Mouse (Mus musculus) limb, embryonic 11.5 days (tissue): ENCODE data around the gene 1700017B05Rik. TPM values are rescaled to one million over a fixed set of nuclear protein-coding genes. Genes with fewer than 3 reads are reported as not detected.

ENCODE experiments used
- ATAC-seq: fragments of 200-750 bp; cut with Nextera tagmentation; 2 replicates; pipeline ENCODE4 v1.8.0; 2017; ENCODE audit warnings: low read depth; ENCODE audit not compliant: insufficient number of reproducible peaks, low FRiP score, low TSS enrichment
- DNase-seq: peaks from one replicate; pipeline ENCODE4 v3.0.0-alpha.2; 2015; ENCODE audit warnings: low spot score
- H3K27ac ChIP-seq: fragments of 300-500 bp; sonication (generic); replicated peaks from 2 replicates; pipeline ENCODE4 v1.5.1; 2014; ENCODE audit warnings: low read depth, mild to moderate bottlenecking, low read length
- H3K27me3 ChIP-seq: fragments of 300-500 bp; sonication (generic); 2 replicates; pipeline ENCODE4 v1.6.1; 2014; ENCODE audit warnings: mild to moderate bottlenecking, low read length, mixed read lengths; ENCODE audit not compliant: control insufficient read depth, insufficient read depth
- H3K36me3 ChIP-seq: fragments of 300-500 bp; sonication (generic); 2 replicates; pipeline ENCODE4 v1.6.1; 2014; ENCODE audit warnings: mild to moderate bottlenecking, low read length, moderate library complexity, mixed read lengths; ENCODE audit not compliant: control insufficient read depth, insufficient read depth
- H3K4me1 ChIP-seq: fragments of 300-500 bp; sonication (generic); 2 replicates; pipeline ENCODE4 v1.6.1; 2014; ENCODE audit warnings: low read length, mixed read lengths; ENCODE audit not compliant: control insufficient read depth, insufficient read depth
- H3K4me2 ChIP-seq: fragments of 300-500 bp; sonication (generic); 2 replicates; pipeline ENCODE4 v1.6.1; 2014; ENCODE audit warnings: low read depth, mild to moderate bottlenecking, moderate library complexity; ENCODE audit not compliant: severe bottlenecking
- H3K4me3 ChIP-seq: fragments of 300-500 bp; sonication (generic); 2 replicates; pipeline ENCODE4 v1.5.1; 2014; ENCODE audit warnings: low read depth, low read length
- H3K9ac ChIP-seq: fragments of 300-500 bp; sonication (generic); 2 replicates; pipeline ENCODE4 v1.6.1; 2014; ENCODE audit warnings: mild to moderate bottlenecking, low read length
- H3K9me3 ChIP-seq: fragments of 300-500 bp; sonication (generic); 2 replicates; pipeline ENCODE4 v1.6.1; 2016; ENCODE audit warnings: low read length; ENCODE audit not compliant: control insufficient read depth
- WGBS: fragments of 180-500 bp; shearing (Covaris S2); extraction: QIAGEN DNeasy Blood & Tissue Kit; methylation state at CpG from one replicate; pipeline ENCODE4 v1.1.7; 2014; 5-methylcytosine and 5-hydroxymethylcytosine counted together
- polyA plus RNA-seq: library from polyadenylated mRNA; unstranded; fragments of >200 nt; fragmentation: Nextera tagmentation; extraction: Ambion mirVana; gene quantifications from 2 replicates; pipeline ENCODE4 v1.2.1, GENCODE M21; 2014

1700017B05Rik gene
- polyA plus RNA-seq, 1 experiment from 2014 or later: 13.9 TPM

- peaks cover 14% of the 10 kb centered on the region for H3K36me3 ChIP-seq
- ATAC-seq (no peak), DNase-seq (peak; percentile 95)
- no peak overlapping the region for H3K9ac ChIP-seq
- H3K4me1 ChIP-seq: peaks cover 9% of the 10 kb centered on the region
- H3K27me3 ChIP-seq: no peaks in the 10 kb centered on the region
- H3K4me3 ChIP-seq: no peak overlapping the region
- H3K4me2 ChIP-seq: no peak overlapping the region
- WGBS: 6% methylated on average over 3 of the region's 3 CpGs
- H3K9me3 ChIP-seq: no peaks in the 10 kb centered on the region
- H3K27ac ChIP-seq: no peak overlapping the region
Measured at GRCm38 (mm10) chr9:57259736-57260135, 2.7 kb downstream of the 1700017B05Rik start.

- Histone ChIP-seq H3K4me3 (no peak overlapping the region), H3K4me2 (no peak overlapping the region), H3K9ac (no peak overlapping the region), H3K4me1 (peaks cover 9% of the 10 kb centered on the region), H3K27ac (no peak overlapping the region), H3K9me3 (no peaks in the 10 kb centered on the region), H3K36me3 (peaks cover 28% of the 10 kb centered on the region), H3K27me3 (no peaks in the 10 kb centered on the region)
- 95% methylated on average over 9 of the region's 9 CpGs for WGBS
- ATAC-seq (no peak), DNase-seq (no peak)
Measured at GRCm38 (mm10) chr9:57257627-57258026, 4.8 kb downstream of the 1700017B05Rik start.

- Histone ChIP-seq H3K36me3 (peaks cover 28% of the 10 kb centered on the region), H3K9me3 (no peaks in the 10 kb centered on the region), H3K9ac (no peak overlapping the region), H3K27ac (no peak overlapping the region), H3K27me3 (no peaks in the 10 kb centered on the region), H3K4me3 (no peak overlapping the region), H3K4me1 (peaks cover 9% of the 10 kb centered on the region; the same call in 1 of the 2 replicates), H3K4me2 (no peak overlapping the region)
- ATAC-seq (no peak), DNase-seq (no peak)
- 94% methylated on average over 11 of the region's 11 CpGs for WGBS
Measured at GRCm38 (mm10) chr9:57256861-57257260, 5.6 kb downstream of the 1700017B05Rik start.

- WGBS: 96% methylated on average over 20 of the region's 20 CpGs
- Histone ChIP-seq H3K36me3 (peaks cover 28% of the 10 kb centered on the region), H3K27me3 (no peaks in the 10 kb centered on the region), H3K9me3 (no peaks in the 10 kb centered on the region), H3K4me2 (no peak overlapping the region), H3K4me3 (no peak overlapping the region), H3K9ac (no peak overlapping the region), H3K27ac (no peak overlapping the region), H3K4me1 (peaks cover 5% of the 10 kb centered on the region; the same call in 1 of the 2 replicates)
- ATAC-seq: no peak
- no peak for DNase-seq
Measured at GRCm38 (mm10) chr9:57256309-57256708, 6.1 kb downstream of the 1700017B05Rik start.

GRCm38 (mm10) chr9:57254823-57255495 lies 7.5 kb downstream of the 1700017B05Rik start:
- no peak for ATAC-seq
- Histone ChIP-seq H3K9ac (no peak overlapping the region), H3K4me3 (no peak overlapping the region), H3K36me3 (peaks cover 28% of the 10 kb centered on the region), H3K4me2 (no peak overlapping the region), H3K27me3 (no peaks in the 10 kb centered on the region), H3K27ac (no peak overlapping the region), H3K9me3 (no peaks in the 10 kb centered on the region), H3K4me1 (no peaks in the 10 kb centered on the region)
- DNase-seq: no peak
- 93% methylated on average over 9 of the region's 9 CpGs for WGBS

- no peak for DNase-seq
- peaks cover 28% of the 10 kb centered on the region for H3K36me3 ChIP-seq
Measured at GRCm38 (mm10) chr9:57254061-57254460, 8.4 kb downstream of the 1700017B05Rik start.

GRCm38 (mm10) chr9:57251139-57251538 lies 11.3 kb downstream of the 1700017B05Rik start:
- DNase-seq: no peak
- no peaks in the 10 kb centered on the region for H3K27me3 ChIP-seq
- H3K4me2 ChIP-seq: no peak overlapping the region
- H3K4me1 ChIP-seq: no peaks in the 10 kb centered on the region
- H3K9ac ChIP-seq: no peak overlapping the region
- ATAC-seq: no peak
- 89% methylated on average over 2 of the region's 2 CpGs for WGBS
- no peak overlapping the region for H3K4me3 ChIP-seq
- no peak overlapping the region for H3K27ac ChIP-seq
- no peaks in the 10 kb centered on the region for H3K9me3 ChIP-seq
- H3K36me3 ChIP-seq: peaks cover 17% of the 10 kb centered on the region

More at GRCm38 (mm10) chr9:57254061-57254460, 8.4 kb downstream of the 1700017B05Rik start:
- no peak overlapping the region for H3K27ac ChIP-seq
- no peak for ATAC-seq
- no peak overlapping the region for H3K4me3 ChIP-seq
- H3K9me3 ChIP-seq: no peaks in the 10 kb centered on the region
- 88% methylated on average over 7 of the region's 7 CpGs for WGBS
- no peak overlapping the region for H3K9ac ChIP-seq
- H3K4me2 ChIP-seq: no peak overlapping the region
- H3K27me3 ChIP-seq: no peaks in the 10 kb centered on the region
- no peaks in the 10 kb centered on the region for H3K4me1 ChIP-seq

GRCm38 (mm10) chr9:57250026-57250425 lies 12.4 kb downstream of the 1700017B05Rik start:
- no peaks in the 10 kb centered on the region for H3K9me3 ChIP-seq
- no peaks in the 10 kb centered on the region for H3K4me1 ChIP-seq
- H3K27ac ChIP-seq: no peak overlapping the region
- 85% methylated on average over 4 of the region's 4 CpGs for WGBS
- peaks cover 16% of the 10 kb centered on the region; the same call in 1 of the 2 replicates for H3K36me3 ChIP-seq
- DNase-seq (no peak), ATAC-seq (no peak)
- H3K27me3 ChIP-seq: no peaks in the 10 kb centered on the region
- H3K4me2 ChIP-seq: no peak overlapping the region
- no peak overlapping the region for H3K4me3 ChIP-seq
- no peak overlapping the region for H3K9ac ChIP-seq
